Mouse (Mus musculus) kidney, adult 2 months (tissue): ENCODE measurements at regions not wholly inside any gene's neighbourhood (a gene's known extent, or its start where the extent isn't known, plus 50 kb on each side); places are given as distances from the start of the nearest gene placed in this dataset.

Experiments used
- DNase-seq: peaks from one replicate; pipeline ENCODE4 v3.0.0; 2021
- H3K27ac ChIP-seq: fragments of 200-500 bp; 2 replicates; pipeline ENCODE4 v1.5.1; 2012; ENCODE audit warnings: low read depth, low read length, control low read depth, inconsistent platforms; ENCODE audit not compliant: insufficient read depth
- H3K27me3 ChIP-seq: fragments of 200-500 bp; replicated peaks from 2 replicates; pipeline ENCODE4 v1.6.1; 2012; ENCODE audit warnings: mild to moderate bottlenecking, moderate library complexity, low read length, inconsistent platforms; ENCODE audit not compliant: control insufficient read depth, insufficient read depth
- H3K36me3 ChIP-seq: fragments of 200-500 bp; 2 replicates; pipeline ENCODE4 v1.6.1; 2012; ENCODE audit warnings: mild to moderate bottlenecking, moderate library complexity, low read length, inconsistent platforms; ENCODE audit not compliant: control insufficient read depth, insufficient read depth
- H3K4me1 ChIP-seq: fragments of 200-500 bp; 2 replicates; pipeline ENCODE4 v1.6.1; 2011; ENCODE audit warnings: low read length; ENCODE audit not compliant: control insufficient read depth, insufficient read depth
- H3K4me3 ChIP-seq: fragments of 200-500 bp; 2 replicates; pipeline ENCODE4 v1.5.1; 2011; ENCODE audit warnings: mild to moderate bottlenecking, low read depth, low read length, control low read depth; ENCODE audit not compliant: insufficient read depth
- CTCF ChIP-seq: fragments of 200-500 bp; conservative IDR thresholded peaks from 2 replicates; pipeline ENCODE4 v1.5.1; 2011; ENCODE audit warnings: low read depth, mild to moderate bottlenecking, control low read depth, low read length, moderate library complexity, mixed read lengths; ENCODE audit not compliant: insufficient read depth, insufficient read length
- POLR2A ChIP-seq: fragments of 200-500 bp; IDR thresholded peaks from one replicate; pipeline ENCODE4 v1.6.1; 2011; ENCODE audit warnings: low read depth, low read length, control low read depth
- WGBS: fragments of 180-500 bp; shearing (Covaris S2); methylation state at CpG from one replicate; pipeline ENCODE4 v1.1.7; 2018; 5-methylcytosine and 5-hydroxymethylcytosine counted together

- Histone ChIP-seq H3K36me3 (no peaks in the 10 kb centered on the region), H3K27ac (no peak overlapping the region), H3K4me1 (no peaks in the 10 kb centered on the region), H3K4me3 (no peak overlapping the region), H3K27me3 (no peaks in the 10 kb centered on the region)
- WGBS = 78% methylated on average over 10 of the region's 10 CpGs
- TF ChIP-seq CTCF (no peak), POLR2A (no peak)
- no peak for DNase-seq
Measured at GRCm38 (mm10) chr4:62775005-62775609, 190.3 kb upstream of the Zfp618 start.

GRCm38 (mm10) chr4:62776881-62777280 is 188.5 kb upstream of the Zfp618 start:
- TF ChIP-seq CTCF (no peak), POLR2A (no peak)
- Histone ChIP-seq H3K4me1 (no peaks in the 10 kb centered on the region), H3K27me3 (no peaks in the 10 kb centered on the region), H3K4me3 (no peak overlapping the region), H3K36me3 (no peaks in the 10 kb centered on the region), H3K27ac (no peak overlapping the region)
- WGBS = 66% methylated on average over 9 of the region's 9 CpGs
- DNase-seq = no peak

GRCm38 (mm10) chr4:62777436-62777835 is 187.9 kb upstream of the Zfp618 start:
- DNase-seq = no peak
- H3K27me3 ChIP-seq = no peaks in the 10 kb centered on the region
- no peak for TF ChIP-seq CTCF
- TF ChIP-seq POLR2A = no peak
- H3K36me3 ChIP-seq = no peaks in the 10 kb centered on the region
- no peak overlapping the region for H3K27ac ChIP-seq
- 74% methylated on average over 7 of the region's 7 CpGs for WGBS
- H3K4me3 ChIP-seq = no peak overlapping the region
- H3K4me1 ChIP-seq = no peaks in the 10 kb centered on the region

- DNase-seq = no peak
- H3K36me3 ChIP-seq = no peaks in the 10 kb centered on the region
- H3K27ac ChIP-seq = no peak overlapping the region
- TF ChIP-seq CTCF = no peak
- TF ChIP-seq POLR2A = no peak
- H3K4me1 ChIP-seq = no peaks in the 10 kb centered on the region
- WGBS = 69% methylated on average over 5 of the region's 5 CpGs
- no peak overlapping the region for H3K4me3 ChIP-seq
- no peaks in the 10 kb centered on the region for H3K27me3 ChIP-seq
Measured at GRCm38 (mm10) chr4:62778621-62779020, 186.8 kb upstream of the Zfp618 start.

GRCm38 (mm10) chr4:62780409-62780808 is 185.0 kb upstream of the Zfp618 start:
- H3K4me3 ChIP-seq = peak overlapping the region; percentile 53
- 2% methylated on average over 15 of the region's 15 CpGs for WGBS
- H3K4me1 ChIP-seq = no peaks in the 10 kb centered on the region
- H3K36me3 ChIP-seq = no peaks in the 10 kb centered on the region
- peak; percentile 89 for TF ChIP-seq CTCF
- TF ChIP-seq POLR2A = no peak
- no peaks in the 10 kb centered on the region for H3K27me3 ChIP-seq
- H3K27ac ChIP-seq = no peak overlapping the region
- peak; percentile 85 for DNase-seq

- no peak for DNase-seq
- H3K27me3 ChIP-seq = no peaks in the 10 kb centered on the region
- TF ChIP-seq CTCF (no peak), POLR2A (no peak)
- 52% methylated on average over 10 of the region's 11 CpGs for WGBS
- H3K36me3 ChIP-seq = no peaks in the 10 kb centered on the region
- H3K4me1 ChIP-seq = no peaks in the 10 kb centered on the region
- H3K27ac ChIP-seq = no peak overlapping the region
- peak overlapping the region; percentile 53; the same call in 1 of the 2 replicates for H3K4me3 ChIP-seq
Measured at GRCm38 (mm10) chr4:62780837-62781236, 184.5 kb upstream of the Zfp618 start.

GRCm38 (mm10) chr4:62781309-62781800 is 184.0 kb upstream of the Zfp618 start:
- WGBS = 63% methylated on average over 8 of the region's 8 CpGs
- H3K4me1 ChIP-seq = no peaks in the 10 kb centered on the region

More at GRCm38 (mm10) chr4:62781309-62781800, 184.0 kb upstream of the Zfp618 start:
- TF ChIP-seq POLR2A (no peak), CTCF (no peak)
- Histone ChIP-seq H3K36me3 (no peaks in the 10 kb centered on the region), H3K27ac (no peak overlapping the region), H3K27me3 (no peaks in the 10 kb centered on the region), H3K4me3 (no peak overlapping the region)
- no peak for DNase-seq
